Mouse (Mus musculus) embryonic facial prominence, embryonic 12.5 days (tissue): ENCODE measurements around the gene Ap2b1. TPM values are rescaled to one million over a fixed set of nuclear protein-coding genes. Genes with fewer than 3 reads are reported as not detected.

Experiments
- ATAC-seq: fragments of 200-750 bp; cut with Nextera tagmentation; 2 replicates; pipeline ENCODE4 v1.8.0; 2017; ENCODE audit not compliant: insufficient number of reproducible peaks, insufficient read depth, low FRiP score, low TSS enrichment
- H3K27ac ChIP-seq: fragments of 300-500 bp; sonication (generic); 2 replicates; pipeline ENCODE4 v1.5.1; 2016; ENCODE audit warnings: mild to moderate bottlenecking
- H3K27me3 ChIP-seq: fragments of 300-500 bp; sonication (generic); 2 replicates; pipeline ENCODE4 v1.6.1; 2016; ENCODE audit warnings: mild to moderate bottlenecking, moderate library complexity
- H3K36me3 ChIP-seq: fragments of 300-500 bp; sonication (generic); 2 replicates; pipeline ENCODE4 v1.6.1; 2016; ENCODE audit warnings: mild to moderate bottlenecking
- H3K4me1 ChIP-seq: fragments of 300-500 bp; sonication (generic); 2 replicates; pipeline ENCODE4 v1.6.1; 2016
- H3K4me2 ChIP-seq: fragments of 300-500 bp; sonication (generic); replicated peaks from 2 replicates; pipeline ENCODE4 v1.6.1; 2016; ENCODE audit warnings: mild to moderate bottlenecking, moderate library complexity
- H3K4me3 ChIP-seq: fragments of 300-500 bp; sonication (generic); 2 replicates; pipeline ENCODE4 v1.5.1; 2016; ENCODE audit warnings: mild to moderate bottlenecking
- H3K9ac ChIP-seq: fragments of 300-500 bp; sonication (generic); 2 replicates; pipeline ENCODE4 v1.6.1; 2016; ENCODE audit warnings: mild to moderate bottlenecking, moderate library complexity
- H3K9me3 ChIP-seq: fragments of 300-500 bp; sonication (generic); 2 replicates; pipeline ENCODE4 v1.6.1; 2016; ENCODE audit warnings: mild to moderate bottlenecking, moderate library complexity
- WGBS: fragments of 180-500 bp; shearing (Covaris S2); methylation state at CpG from one replicate; pipeline ENCODE4 v1.1.7; 2016; 5-methylcytosine and 5-hydroxymethylcytosine counted together
- polyA plus RNA-seq: library from polyadenylated mRNA; unstranded; fragments of >200 nt; fragmentation: Nextera tagmentation; extraction: Ambion mirVana; gene quantifications from 2 replicates; pipeline ENCODE4 v1.2.1, GENCODE M21; 2016

Ap2b1 gene
- polyA plus RNA-seq, 1 experiment from 2014 or later: 67.9 TPM

GRCm38 (mm10) chr11:83408242-83408641 is 109.4 kb downstream of the Ap2b1 start:
- Histone ChIP-seq H3K4me3 (no peak overlapping the region), H3K9me3 (no peaks in the 10 kb centered on the region), H3K27ac (no peak overlapping the region), H3K4me2 (no peak overlapping the region), H3K9ac (no peak overlapping the region), H3K4me1 (peaks cover 6% of the 10 kb centered on the region; the same call in 1 of the 2 replicates), H3K36me3 (peaks cover 9% of the 10 kb centered on the region), H3K27me3 (peaks cover 9% of the 10 kb centered on the region; the same call in 1 of the 2 replicates)
- 33% methylated on average over 8 of the region's 8 CpGs for WGBS
- ATAC-seq: no peak

- ATAC-seq: 0 out of 2 replicates have a peak, but pooled peaks have one; percentile 35
- H3K4me3 ChIP-seq: peak within 1 kb of the TSS; percentile 73
- no peaks in the 10 kb centered on the region for H3K36me3 ChIP-seq
- H3K9me3 ChIP-seq: no peaks in the 10 kb centered on the region
- H3K27ac ChIP-seq: no peak within 1 kb of the TSS
- H3K4me1 ChIP-seq: peaks cover 6% of the 10 kb centered on the region; the same call in 1 of the 2 replicates
- H3K4me2 ChIP-seq: peak within 1 kb of the TSS; percentile 93
- WGBS: 2% methylated on average over 23 of the region's 44 CpGs
- peak within 1 kb of the TSS; percentile 85 for H3K9ac ChIP-seq
- peaks cover 9% of the 10 kb centered on the region; the same call in 1 of the 2 replicates for H3K27me3 ChIP-seq
These were observed 110.4 kb downstream of the Ap2b1 start, which contains the start of gene Rasl10b for GRCm38 (mm10) chr11:83409087-83409754. TSS of gene Rasl10b (plus strand) at chr11:83409137.

GRCm38 (mm10) chr11:83409792-83410291 is 111.0 kb downstream of the Ap2b1 start:
- Histone ChIP-seq H3K4me1 (peaks cover 6% of the 10 kb centered on the region; the same call in 1 of the 2 replicates), H3K4me2 (peak overlapping the region; percentile 93), H3K27me3 (peaks cover 9% of the 10 kb centered on the region; the same call in 1 of the 2 replicates), H3K9me3 (no peaks in the 10 kb centered on the region), H3K27ac (no peak overlapping the region), H3K9ac (peak overlapping the region; percentile 85), H3K36me3 (no peaks in the 10 kb centered on the region), H3K4me3 (peak overlapping the region; percentile 73)
- WGBS: 1% methylated on average over 21 of the region's 40 CpGs
- no peak for ATAC-seq

GRCm38 (mm10) chr11:83410510-83410909 is 111.7 kb downstream of the Ap2b1 start:
- Histone ChIP-seq H3K4me3 (peak overlapping the region; percentile 7; the same call in 1 of the 2 replicates), H3K36me3 (no peaks in the 10 kb centered on the region), H3K4me2 (peak overlapping the region; percentile 93), H3K27ac (no peak overlapping the region), H3K27me3 (peaks cover 9% of the 10 kb centered on the region; the same call in 1 of the 2 replicates), H3K9me3 (no peaks in the 10 kb centered on the region), H3K9ac (no peak overlapping the region), H3K4me1 (peaks cover 6% of the 10 kb centered on the region; the same call in 1 of the 2 replicates)
- 34% methylated on average over 6 of the region's 6 CpGs for WGBS
- no peak for ATAC-seq

GRCm38 (mm10) chr11:83417080-83417479 is 118.3 kb downstream of the Ap2b1 start:
- Histone ChIP-seq H3K27ac (no peak overlapping the region), H3K9me3 (no peaks in the 10 kb centered on the region), H3K27me3 (peaks cover 47% of the 10 kb centered on the region), H3K4me1 (peaks cover 6% of the 10 kb centered on the region; the same call in 1 of the 2 replicates), H3K9ac (no peak overlapping the region), H3K36me3 (no peaks in the 10 kb centered on the region), H3K4me3 (no peak overlapping the region), H3K4me2 (no peak overlapping the region)
- ATAC-seq: no peak
- WGBS: 6% methylated on average over 5 of the region's 5 CpGs

- H3K36me3 ChIP-seq: no peaks in the 10 kb centered on the region
- H3K27ac ChIP-seq: no peak overlapping the region
- peaks cover 6% of the 10 kb centered on the region; the same call in 1 of the 2 replicates for H3K4me1 ChIP-seq
- no peak overlapping the region for H3K4me2 ChIP-seq
- no peak overlapping the region for H3K9ac ChIP-seq
- WGBS: 73% methylated on average over 7 of the region's 7 CpGs
- H3K9me3 ChIP-seq: no peaks in the 10 kb centered on the region
- H3K27me3 ChIP-seq: peaks cover 41% of the 10 kb centered on the region
- H3K4me3 ChIP-seq: no peak overlapping the region
- ATAC-seq: no peak
These were observed 118.9 kb downstream of the Ap2b1 start for GRCm38 (mm10) chr11:83417708-83418107.

- no peak overlapping the region for H3K27ac ChIP-seq
- H3K9me3 ChIP-seq: no peaks in the 10 kb centered on the region
- H3K9ac ChIP-seq: no peak overlapping the region
- H3K27me3 ChIP-seq: peaks cover 39% of the 10 kb centered on the region
- H3K4me1 ChIP-seq: peaks cover 6% of the 10 kb centered on the region; the same call in 1 of the 2 replicates
- no peak overlapping the region; the same call in 1 of the 2 replicates for H3K4me3 ChIP-seq
- no peak for ATAC-seq
- 0 out of 2 replicates have a peak overlapping the region, but pooled peaks have one; percentile 22 for H3K4me2 ChIP-seq
- 6% methylated on average over 38 of the region's 38 CpGs for WGBS
- no peaks in the 10 kb centered on the region for H3K36me3 ChIP-seq
These were observed 119.7 kb downstream of the Ap2b1 start for GRCm38 (mm10) chr11:83418566-83418965.

GRCm38 (mm10) chr11:83420338-83420737 is 121.5 kb downstream of the Ap2b1 start:
- Histone ChIP-seq H3K27me3 (peaks cover 39% of the 10 kb centered on the region), H3K4me1 (peaks cover 6% of the 10 kb centered on the region; the same call in 1 of the 2 replicates), H3K27ac (no peak overlapping the region), H3K36me3 (no peaks in the 10 kb centered on the region), H3K4me2 (no peak overlapping the region), H3K9me3 (no peaks in the 10 kb centered on the region), H3K9ac (no peak overlapping the region), H3K4me3 (no peak overlapping the region)
- 37% methylated on average over 4 of the region's 4 CpGs for WGBS
- ATAC-seq: no peak

GRCm38 (mm10) chr11:83421305-83421704 is 122.5 kb downstream of the Ap2b1 start:
- Histone ChIP-seq H3K36me3 (no peaks in the 10 kb centered on the region), H3K4me2 (no peak overlapping the region), H3K4me1 (peaks cover 6% of the 10 kb centered on the region; the same call in 1 of the 2 replicates), H3K9ac (no peak overlapping the region), H3K4me3 (no peak overlapping the region), H3K27ac (no peak overlapping the region), H3K9me3 (no peaks in the 10 kb centered on the region), H3K27me3 (peaks cover 47% of the 10 kb centered on the region)
- WGBS: 2% methylated on average over 9 of the region's 9 CpGs
- no peak for ATAC-seq

GRCm38 (mm10) chr11:83424681-83425080 is 125.9 kb downstream of the Ap2b1 start:
- H3K9ac ChIP-seq: no peak overlapping the region
- H3K9me3 ChIP-seq: no peaks in the 10 kb centered on the region
- 7% methylated on average over 8 of the region's 8 CpGs for WGBS
- peaks cover 46% of the 10 kb centered on the region for H3K27me3 ChIP-seq
- no peaks in the 10 kb centered on the region for H3K36me3 ChIP-seq
- no peak overlapping the region for H3K27ac ChIP-seq
- H3K4me3 ChIP-seq: no peak overlapping the region
- 0 out of 2 replicates have a peak, but pooled peaks cover 3% of the 10 kb centered on the region for H3K4me1 ChIP-seq
- ATAC-seq: no peak
- no peak overlapping the region for H3K4me2 ChIP-seq

- Histone ChIP-seq H3K36me3 (no peaks in the 10 kb centered on the region), H3K4me2 (peak overlapping the region; percentile 15; the same call in 1 of the 2 replicates), H3K27me3 (peaks cover 37% of the 10 kb centered on the region), H3K9me3 (no peaks in the 10 kb centered on the region), H3K27ac (no peak overlapping the region), H3K9ac (no peak overlapping the region), H3K4me1 (0 out of 2 replicates have a peak, but pooled peaks cover 3% of the 10 kb centered on the region), H3K4me3 (no peak overlapping the region)
- ATAC-seq: no peak
- WGBS: 29% methylated on average over 17 of the region's 17 CpGs
These were observed 128.1 kb downstream of the Ap2b1 start for GRCm38 (mm10) chr11:83426964-83427363.

GRCm38 (mm10) chr11:83429355-83429754 is 130.5 kb downstream of the Ap2b1 start, which contains the start of gene Gas2l2:
TSS of gene Gas2l2 (minus strand) at chr11:83429455.
- Histone ChIP-seq H3K4me3 (no peak within 1 kb of the TSS), H3K27ac (no peak within 1 kb of the TSS), H3K27me3 (peaks cover 37% of the 10 kb centered on the region), H3K36me3 (no peaks in the 10 kb centered on the region), H3K4me2 (peak within 1 kb of the TSS; percentile 10), H3K9me3 (no peaks in the 10 kb centered on the region), H3K9ac (peak within 1 kb of the TSS; percentile 7; the same call in 1 of the 2 replicates), H3K4me1 (0 out of 2 replicates have a peak, but pooled peaks cover 3% of the 10 kb centered on the region)
- WGBS: 47% methylated on average over 5 of the region's 5 CpGs
- no peak for ATAC-seq
